Mouse (Mus musculus): ENCODE results near the gene Mab21l1.

Gene Mab21l1

GRCm38 (mm10) chr3:55778764-55779730 lies 3.3 kb upstream of the Mab21l1 start:
- DNase-seq (ENCODE audit: low spot score): no peak

GRCm38 (mm10) chr3:55780120-55781070 lies 1.9 kb upstream of the Mab21l1 start:
- no peak for DNase-seq (ENCODE audit: low spot score)

- no peak for DNase-seq (ENCODE audit: low spot score)
These were observed 768 bp upstream of the Mab21l1 start for GRCm38 (mm10) chr3:55781429-55782055.

GRCm38 (mm10) chr3:55782771-55783170 lies 461 bp downstream of the Mab21l1 start:
- no peak for DNase-seq (ENCODE audit: low spot score)

- no peak for DNase-seq (ENCODE audit: low spot score)
These were observed 1.1 kb downstream of the Mab21l1 start for GRCm38 (mm10) chr3:55783171-55784081.

GRCm38 (mm10) chr3:55784101-55784500 lies 1.8 kb downstream of the Mab21l1 start:
- DNase-seq (ENCODE audit: low spot score): no peak

GRCm38 (mm10) chr3:55785266-55785980 lies 3.1 kb downstream of the Mab21l1 start:
- DNase-seq (ENCODE audit: low spot score): no peak

- no peak for DNase-seq (ENCODE audit: low spot score)
These were observed 3.8 kb downstream of the Mab21l1 start for GRCm38 (mm10) chr3:55785981-55786725.

GRCm38 (mm10) chr3:55786835-55787486 lies 4.7 kb downstream of the Mab21l1 start:
- no peak for DNase-seq (ENCODE audit: low spot score)

- DNase-seq (ENCODE audit: low spot score): no peak
These were observed 5.3 kb downstream of the Mab21l1 start for GRCm38 (mm10) chr3:55787487-55788213.

GRCm38 (mm10) chr3:55788214-55788586 lies 5.9 kb downstream of the Mab21l1 start:
- DNase-seq (ENCODE audit: low spot score): no peak

GRCm38 (mm10) chr3:55788621-55789201 lies 6.4 kb downstream of the Mab21l1 start:
- no peak for DNase-seq (ENCODE audit: low spot score)

GRCm38 (mm10) chr3:55789856-55790255 lies 7.5 kb downstream of the Mab21l1 start:
- no peak for DNase-seq (ENCODE audit: low spot score)

GRCm38 (mm10) chr3:55790609-55791008 lies 8.3 kb downstream of the Mab21l1 start:
- no peak for DNase-seq (ENCODE audit: low spot score)

- DNase-seq (ENCODE audit: low spot score): no peak
These were observed 9.9 kb downstream of the Mab21l1 start for GRCm38 (mm10) chr3:55792251-55792650.

GRCm38 (mm10) chr3:55793842-55794575 lies 11.7 kb downstream of the Mab21l1 start:
- no peak for DNase-seq (ENCODE audit: low spot score)

- DNase-seq (ENCODE audit: low spot score): no peak
These were observed 12.5 kb downstream of the Mab21l1 start for GRCm38 (mm10) chr3:55794768-55795167.

Measured in layer of hippocampus, adult 9-10 months (tissue).